35 mouse cellular contexts compared by ENCODE assay signal in the genomic region with DNA sequence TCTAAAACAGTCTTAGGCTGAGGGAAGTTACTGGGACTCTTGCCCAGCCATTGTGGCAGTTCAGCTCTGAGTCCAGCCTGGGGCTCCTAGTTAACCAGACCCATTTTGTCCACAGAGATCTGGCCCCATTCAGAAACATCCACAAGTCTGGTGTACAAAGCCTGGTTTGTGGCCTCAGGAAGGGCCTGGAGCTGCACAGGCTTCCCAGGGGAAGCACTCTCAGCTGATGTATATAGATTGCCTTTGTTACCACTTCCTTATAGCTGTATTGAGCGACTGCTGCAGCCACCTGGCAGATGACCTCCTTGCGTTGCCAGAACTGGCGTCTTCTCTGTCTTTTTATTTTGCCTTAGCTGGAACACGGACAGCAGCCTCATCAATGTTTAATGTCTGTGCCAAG. TPM values are rescaled to one million over a fixed set of nuclear protein-coding genes. Genes with fewer than 3 reads are reported as not detected.
DNase-seq lines count a peak whose midpoint lies in the region; ATAC-seq and TF ChIP-seq lines count a peak whose summit lies in the region.
"Had no signal": no experiment of that assay in that cellular context is flagged by ENCODE, and none has a peak within 500 bp of the region (broad histone marks: within the 10 kb centered on the region; RNA-seq: fewer than 3 reads in every experiment).

No protein-coding gene starts in this region.

- WGBS in heart, embryonic 13.5 days, result 61% methylated on average over 4 of the region's 4 CpGs
- WGBS in liver, adult 2 months, result 9% methylated on average over 4 of the region's 4 CpGs
- WGBS in liver, embryonic 12.5 days (ENCODE audit: insufficient replicate concordance), result 43% methylated on average over 4 of the region's 4 CpGs
- 37% methylated on average over 4 of the region's 4 CpGs for WGBS in hindbrain, embryonic 15.5 days

- no peak for TF ChIP-seq POLR2A in liver, adult 2 months (IDR thresholded peaks at IDR 0.05; ENCODE audit: extremely low read depth, insufficient read depth, low read length)

- no peak overlapping the region for H3K27ac ChIP-seq in heart, embryonic 13.5 days (replicated peaks)
- no peak overlapping the region for H3K27ac ChIP-seq in liver, adult 2 months (replicated peaks; ENCODE audit: insufficient read depth, low read depth, low read length)
- H3K27ac ChIP-seq in liver, embryonic 12.5 days, result no peak overlapping the region
- 0 out of 2 replicates have a peak overlapping the region, but pooled peaks have one; percentile 7 for H3K27ac ChIP-seq in hindbrain, embryonic 15.5 days (replicated peaks)
- H3K27ac ChIP-seq: gastrocnemius, adult 2 months; heart, adult 2 months; kidney, embryonic 15.5 days; lung, embryonic 15.5 days; midbrain, embryonic 13.5 days had no signal

- DNase-seq in heart, adult 18-20 months, result no peak
- peak; percentile 89 for DNase-seq in liver, adult 2 months (ENCODE audit: extremely low read depth, low read depth, low spot score)
- peak; percentile 60 for DNase-seq in A20 (ENCODE audit: low read depth, low spot score)
- DNase-seq in spleen, adult 12 weeks (ENCODE audit: low spot score), result no peak
- DNase-seq: adrenal gland, postnatal 10 days; cerebellum, adult 8-10 months; cerebellum, postnatal 25 days; gastrocnemius, adult 2 months; gastrocnemius, postnatal 36 days; heart, adult 2 months; heart, postnatal 10 days; kidney, adult 18-20 months; kidney, postnatal 25 days; liver; lung, postnatal 4 days; right cerebral cortex, postnatal 25 days; thymus, postnatal 14 days had no signal

- no peaks in the 10 kb centered on the region for H3K36me3 ChIP-seq in heart, embryonic 13.5 days
- no peaks in the 10 kb centered on the region for H3K36me3 ChIP-seq in liver, adult 2 months (ENCODE audit: control insufficient read depth, insufficient read depth, low read length)
- no peaks in the 10 kb centered on the region for H3K36me3 ChIP-seq in liver, embryonic 12.5 days
- no peaks in the 10 kb centered on the region for H3K36me3 ChIP-seq in hindbrain, embryonic 15.5 days
- H3K36me3 ChIP-seq: G1E; heart, embryonic 12.5 days; kidney, embryonic 15.5 days; lung, embryonic 15.5 days; midbrain, embryonic 13.5 days had no signal

- ATAC-seq in heart, embryonic 13.5 days (ENCODE audit: extremely low read depth, insufficient number of reproducible peaks, low FRiP score, low TSS enrichment), result no peak
- no peak for ATAC-seq in liver, embryonic 12.5 days
- ATAC-seq in hindbrain, embryonic 15.5 days (ENCODE audit: low FRiP score, low read depth), result no peak
- ATAC-seq: forebrain, embryonic 14.5 days; midbrain, embryonic 13.5 days; Patski had no signal

- no peak overlapping the region for H3K4me2 ChIP-seq in heart, embryonic 13.5 days
- no peak overlapping the region for H3K4me2 ChIP-seq in liver, embryonic 12.5 days
- H3K4me2 ChIP-seq in hindbrain, embryonic 15.5 days, result no peak overlapping the region
- H3K4me2 ChIP-seq: heart, embryonic 12.5 days; kidney, embryonic 15.5 days; lung, embryonic 15.5 days; midbrain, embryonic 13.5 days had no signal

- H3K27me3 ChIP-seq in heart, embryonic 13.5 days (replicated peaks), result peaks cover 9% of the 10 kb centered on the region; the same call in 1 of the 2 replicates
- H3K27me3 ChIP-seq in liver, adult 2 months (ENCODE audit: control insufficient read depth, insufficient read depth, low read length), result no peaks in the 10 kb centered on the region; the same call in 1 of the 2 replicates
- H3K27me3 ChIP-seq in liver, embryonic 12.5 days (replicated peaks), result 0 out of 2 replicates have a peak, but pooled peaks cover 11% of the 10 kb centered on the region
- H3K27me3 ChIP-seq in hindbrain, embryonic 15.5 days, result 0 out of 2 replicates have a peak, but pooled peaks cover 8% of the 10 kb centered on the region
- H3K27me3 ChIP-seq: heart, embryonic 12.5 days; lung, embryonic 15.5 days; midbrain, embryonic 13.5 days had no signal

- H3K9me3 ChIP-seq in heart, embryonic 13.5 days, result no peaks in the 10 kb centered on the region
- H3K9me3 ChIP-seq in liver, embryonic 12.5 days (replicated peaks), result no peaks in the 10 kb centered on the region
- no peaks in the 10 kb centered on the region for H3K9me3 ChIP-seq in hindbrain, embryonic 15.5 days
- H3K9me3 ChIP-seq: G1E; heart, embryonic 12.5 days; kidney, embryonic 15.5 days; lung, embryonic 15.5 days; megakaryocyte, embryonic 14.5 days had no signal

- no peak overlapping the region for H3K4me3 ChIP-seq in heart, embryonic 13.5 days
- no peak overlapping the region for H3K4me3 ChIP-seq in liver, adult 2 months (ENCODE audit: insufficient read depth, low read depth, low read length)
- H3K4me3 ChIP-seq in liver, embryonic 12.5 days, result no peak overlapping the region
- no peak overlapping the region for H3K4me3 ChIP-seq in hindbrain, embryonic 15.5 days
- H3K4me3 ChIP-seq: gastrocnemius, adult 2 months; heart, adult 2 months; heart, embryonic 12.5 days; kidney, embryonic 15.5 days; lung, embryonic 15.5 days; megakaryocyte, embryonic 14.5 days; midbrain, embryonic 13.5 days had no signal

- 0 out of 2 replicates have a peak overlapping the region, but pooled peaks have one; percentile 7 for H3K9ac ChIP-seq in heart, embryonic 13.5 days
- no peak overlapping the region for H3K9ac ChIP-seq in liver, adult 2 months (ENCODE audit: low read depth, low read length)
- H3K9ac ChIP-seq in liver, embryonic 12.5 days, result no peak overlapping the region
- H3K9ac ChIP-seq in hindbrain, embryonic 15.5 days, result no peak overlapping the region
- H3K9ac ChIP-seq: heart, embryonic 12.5 days; kidney, embryonic 15.5 days; lung, embryonic 15.5 days; midbrain, embryonic 13.5 days had no signal

- H3K79me2 ChIP-seq in liver, adult 2 months (ENCODE audit: control insufficient read depth, insufficient read depth, low read length), result no peaks in the 10 kb centered on the region

- TF ChIP-seq CTCF in liver, adult 2 months (IDR thresholded peaks at IDR 0.05; ENCODE audit: low read depth, low read length), result no peak

- peaks cover 19% of the 10 kb centered on the region for H3K4me1 ChIP-seq in heart, embryonic 13.5 days
- peaks cover 18% of the 10 kb centered on the region for H3K4me1 ChIP-seq in liver, adult 2 months (ENCODE audit: control insufficient read depth, insufficient read depth, low read length)
- peaks cover 13% of the 10 kb centered on the region; the same call in 1 of the 2 replicates for H3K4me1 ChIP-seq in liver, embryonic 12.5 days
- 0 out of 2 replicates have a peak, but pooled peaks cover 8% of the 10 kb centered on the region for H3K4me1 ChIP-seq in hindbrain, embryonic 15.5 days (replicated peaks)
- H3K4me1 ChIP-seq: lung, embryonic 15.5 days; megakaryocyte, embryonic 14.5 days had no signal

RNA-seq across cellular contexts. Expression of gene Tekt4, which starts 9.3 kb away (rescaled TPM):
- 0.23 and 0.47 TPM in 2 replicates for polyA plus RNA-seq in heart, embryonic 13.5 days (2015; fragmentation: Nextera tagmentation; extraction: Ambion mirVana)
- under 1 TPM in 1 of 2 experiments, not detected in 1; 0.67 TPM for total RNA-seq in heart, adult 18-20 months (2021)
- not detected in 2 replicates for total RNA-seq in liver, adult 2 months (2014; rRNA removed)
- not detected in 2 replicates for polyA plus RNA-seq in liver, adult 2 months (2012; rRNA removed)
- polyA plus RNA-seq in liver, embryonic 12.5 days (2016; fragmentation: Nextera tagmentation; extraction: Ambion mirVana), result not detected in 2 replicates
- 1.1 and 1.3 TPM in 2 replicates for polyA plus RNA-seq in hindbrain, embryonic 15.5 days (2015; fragmentation: Nextera tagmentation; extraction: Ambion mirVana)
- total RNA-seq: adrenal gland, postnatal 10 days; G1E; gastrocnemius, adult 2 months; gastrocnemius, postnatal 36 days; heart, adult 2 months; heart, postnatal 10 days; hematopoietic stem cell, adult 5-6 weeks; monocyte, adult 5-6 weeks; neutrophil, adult 5-6 weeks had no signal
- polyA plus RNA-seq: embryonic facial prominence, embryonic 11.5 days; G1E; kidney, embryonic 15.5 days; limb, embryonic 11.5 days; Patski had no signal

RNA-seq across cellular contexts. Expression of gene Cacna1h, which starts 11.5 kb away (rescaled TPM):
- 6.5 and 8.1 TPM in 2 replicates for polyA plus RNA-seq in heart, embryonic 13.5 days (2015; fragmentation: Nextera tagmentation; extraction: Ambion mirVana)
- total RNA-seq in heart, adult 18-20 months (2021), result 1 to 10 TPM; 6.1 to 6.7 TPM
- 0.27 TPM in 1 of 2 replicates, not detected in the other for total RNA-seq in liver, adult 2 months (2014; rRNA removed)
- polyA plus RNA-seq in liver, adult 2 months (2012; rRNA removed), result 0.02 and 0.05 TPM in 2 replicates
- polyA plus RNA-seq in liver, embryonic 12.5 days (2016; fragmentation: Nextera tagmentation; extraction: Ambion mirVana), result 1.2 and 1.6 TPM in 2 replicates
- polyA plus RNA-seq in hindbrain, embryonic 15.5 days (2015; fragmentation: Nextera tagmentation; extraction: Ambion mirVana), result 10.0 and 10.6 TPM in 2 replicates
- polyA plus RNA-seq: G1E had no signal

RNA-seq across cellular contexts. Expression of gene Sstr5, which starts 52.0 kb away (rescaled TPM):
- 0.28 and 0.33 TPM in 2 replicates for polyA plus RNA-seq in heart, embryonic 13.5 days (2015; fragmentation: Nextera tagmentation; extraction: Ambion mirVana)
- total RNA-seq in heart, adult 18-20 months (2021), result not detected
- total RNA-seq in liver, adult 2 months (2014; rRNA removed), result not detected in 2 replicates
- polyA plus RNA-seq in liver, adult 2 months (2012; rRNA removed), result not detected in 2 replicates
- polyA plus RNA-seq in liver, embryonic 12.5 days (2016; fragmentation: Nextera tagmentation; extraction: Ambion mirVana), result 0.10 TPM in 1 of 2 replicates, not detected in the other
- polyA plus RNA-seq in hindbrain, embryonic 15.5 days (2015; fragmentation: Nextera tagmentation; extraction: Ambion mirVana), result 0.64 and 0.77 TPM in 2 replicates
- total RNA-seq: gastrocnemius, adult 2 months; gastrocnemius, postnatal 36 days; heart, adult 2 months; heart, postnatal 10 days; hematopoietic stem cell, adult 5-6 weeks; monocyte, adult 5-6 weeks; neutrophil, adult 5-6 weeks had no signal
- polyA plus RNA-seq: G1E; heart, adult 2 months; kidney, embryonic 15.5 days; liver, embryonic 16.5 days; Patski; urinary bladder, adult 2 months had no signal

Comparison
In these comparisons a context has a peak if more than half of its experiments do, and no peak if none do; other contexts are left out.
1. DNase-seq: peak in liver, adult 2 months (single experiment) and A20 (single experiment); none in heart, adult 18-20 months (0 of 2) and spleen, adult 12 weeks (single experiment).